Mouse (Mus musculus): ENCODE measurements around the gene Egfl8. TPM values are rescaled to one million over a fixed set of nuclear protein-coding genes. Genes with fewer than 3 reads are reported as not detected.

Egfl8 gene
- polyA plus RNA-seq, 1 experiment, result 7.2 TPM

- 42% methylated on average over 32 of the region's 32 CpGs for WGBS
- TF ChIP-seq CTCF (IDR thresholded peaks at IDR 0.05; ENCODE audit: control insufficient read depth, insufficient read depth, low read length), result no peak
- TF ChIP-seq POLR2A (IDR thresholded peaks at IDR 0.05; ENCODE audit: borderline replicate concordance, control insufficient read depth, low read depth, low read length), result no peak
- H3K27ac ChIP-seq (ENCODE audit: control insufficient read depth, insufficient read depth, low read depth, low read length, poor library complexity), result no peak overlapping the region; the same call in 1 of the 2 replicates
Observed at GRCm38 (mm10) chr17:34585877-34586771, 29.6 kb downstream of the Egfl8 start.

DNA sequence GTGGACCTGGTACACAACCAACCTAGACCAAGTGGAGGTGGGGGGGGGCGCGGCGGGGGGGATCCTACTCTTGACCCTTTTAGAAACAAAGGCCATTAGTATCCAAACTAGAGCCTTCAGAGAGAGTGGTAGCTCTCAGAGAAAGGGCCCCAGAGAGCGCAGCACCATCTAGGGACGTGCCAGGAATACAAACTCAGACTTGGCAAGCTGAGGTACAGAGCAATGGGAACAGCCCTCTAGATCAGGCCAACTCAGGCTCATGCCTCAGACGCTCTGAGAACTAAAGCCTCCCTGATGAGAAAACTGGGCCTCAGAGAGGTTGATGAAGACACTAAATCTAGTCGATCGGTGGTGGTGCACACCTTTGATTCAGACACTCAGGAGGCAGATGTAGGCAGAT lies 30.6 kb downstream of the Egfl8 start:
- Histone ChIP-seq H3K4me3 (replicated peaks; ENCODE audit: control insufficient read depth, low read depth, low read length) (no peak overlapping the region), H3K4me1 (ENCODE audit: control insufficient read depth, insufficient read depth, low read length) (no peaks in the 10 kb centered on the region; the same call in 1 of the 2 replicates), H3K27ac (ENCODE audit: control insufficient read depth, insufficient read depth, low read depth, low read length, poor library complexity) (no peak overlapping the region)
- WGBS, result 86% methylated on average over 8 of the region's 8 CpGs
- TF ChIP-seq POLR2A (IDR thresholded peaks at IDR 0.05; ENCODE audit: borderline replicate concordance, control insufficient read depth, low read depth, low read length) (no peak), CTCF (IDR thresholded peaks at IDR 0.05; ENCODE audit: control insufficient read depth, insufficient read depth, low read length) (no peak)

More at GRCm38 (mm10) chr17:34585877-34586771, 29.6 kb downstream of the Egfl8 start:
- H3K4me3 ChIP-seq (replicated peaks; ENCODE audit: control insufficient read depth, low read depth, low read length), result no peak overlapping the region
- H3K4me1 ChIP-seq (ENCODE audit: control insufficient read depth, insufficient read depth, low read length), result no peaks in the 10 kb centered on the region; the same call in 1 of the 2 replicates

DNA sequence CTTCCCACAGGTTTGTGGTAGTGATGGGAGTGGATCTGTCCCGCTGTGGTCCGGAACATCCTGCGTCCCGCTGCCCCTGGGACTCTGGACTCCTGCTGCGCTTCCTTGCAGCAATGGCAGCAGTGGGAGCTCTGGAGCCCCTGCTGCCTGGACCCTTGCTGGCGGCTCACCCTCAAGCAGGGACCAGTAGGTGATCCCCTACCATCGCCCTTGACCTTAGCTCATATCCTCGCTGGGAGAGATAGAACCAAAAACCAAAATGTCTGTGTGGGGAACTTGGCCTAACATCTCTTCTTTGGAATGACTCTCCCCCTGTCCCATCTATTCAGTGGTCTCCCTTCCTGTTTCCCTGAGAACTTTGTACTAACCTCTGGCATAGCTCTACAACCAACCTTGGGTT lies 32.0 kb downstream of the Egfl8 start:
- H3K27ac ChIP-seq (ENCODE audit: control insufficient read depth, insufficient read depth, low read depth, low read length, poor library complexity), result no peak overlapping the region
- no peak overlapping the region for H3K4me3 ChIP-seq (replicated peaks; ENCODE audit: control insufficient read depth, low read depth, low read length)
- no peak for TF ChIP-seq POLR2A (IDR thresholded peaks at IDR 0.05; ENCODE audit: borderline replicate concordance, control insufficient read depth, low read depth, low read length)
- no peak for TF ChIP-seq CTCF (IDR thresholded peaks at IDR 0.05; ENCODE audit: control insufficient read depth, insufficient read depth, low read length)
- WGBS, result 82% methylated on average over 8 of the region's 8 CpGs
- H3K4me1 ChIP-seq (ENCODE audit: control insufficient read depth, insufficient read depth, low read length), result no peaks in the 10 kb centered on the region; the same call in 1 of the 2 replicates

DNA sequence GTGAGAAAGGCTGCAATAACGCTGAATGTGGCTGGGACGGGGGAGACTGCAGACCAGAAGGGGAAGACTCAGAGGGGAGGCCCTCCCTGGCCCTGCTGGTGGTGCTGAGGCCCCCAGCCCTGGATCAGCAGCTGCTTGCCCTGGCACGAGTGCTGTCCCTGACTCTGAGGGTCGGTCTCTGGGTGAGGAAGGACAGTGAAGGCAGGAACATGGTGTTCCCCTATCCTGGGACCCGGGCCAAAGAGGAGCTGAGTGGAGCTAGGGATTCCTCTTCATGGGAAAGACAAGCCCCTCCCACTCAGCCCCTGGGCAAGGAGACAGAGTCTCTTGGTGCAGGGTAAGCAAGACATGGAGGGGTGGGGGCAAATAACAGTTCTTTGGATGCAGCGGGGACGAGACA lies 32.4 kb downstream of the Egfl8 start:
- no peak overlapping the region for H3K27ac ChIP-seq (ENCODE audit: control insufficient read depth, insufficient read depth, low read depth, low read length, poor library complexity)
- H3K4me3 ChIP-seq (replicated peaks; ENCODE audit: control insufficient read depth, low read depth, low read length), result no peak overlapping the region
- TF ChIP-seq POLR2A (IDR thresholded peaks at IDR 0.05; ENCODE audit: borderline replicate concordance, control insufficient read depth, low read depth, low read length), result no peak
- TF ChIP-seq CTCF (IDR thresholded peaks at IDR 0.05; ENCODE audit: control insufficient read depth, insufficient read depth, low read length), result no peak
- no peaks in the 10 kb centered on the region; the same call in 1 of the 2 replicates for H3K4me1 ChIP-seq (ENCODE audit: control insufficient read depth, insufficient read depth, low read length)
- WGBS, result 76% methylated on average over 7 of the region's 7 CpGs

DNA sequence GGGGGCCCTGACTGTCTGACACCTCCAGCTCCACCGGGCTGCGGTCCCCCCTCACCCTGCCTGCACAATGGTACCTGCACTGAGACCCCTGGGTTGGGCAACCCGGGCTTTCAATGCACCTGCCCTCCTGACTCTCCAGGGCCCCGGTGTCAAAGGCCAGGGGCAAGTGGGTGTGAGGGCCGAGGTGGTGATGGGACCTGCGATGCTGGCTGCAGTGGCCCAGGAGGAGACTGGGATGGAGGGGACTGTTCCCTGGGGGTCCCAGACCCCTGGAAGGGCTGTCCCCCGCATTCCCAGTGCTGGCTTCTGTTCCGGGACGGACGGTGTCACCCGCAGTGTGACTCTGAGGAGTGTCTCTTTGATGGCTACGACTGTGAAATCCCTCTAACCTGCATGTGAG lies 33.2 kb downstream of the Egfl8 start:
- H3K27ac ChIP-seq (ENCODE audit: control insufficient read depth, insufficient read depth, low read depth, low read length, poor library complexity), result no peak overlapping the region
- TF ChIP-seq CTCF (IDR thresholded peaks at IDR 0.05; ENCODE audit: control insufficient read depth, insufficient read depth, low read length), result no peak
- no peak for TF ChIP-seq POLR2A (IDR thresholded peaks at IDR 0.05; ENCODE audit: borderline replicate concordance, control insufficient read depth, low read depth, low read length)
- peaks cover 2% of the 10 kb centered on the region; the same call in 1 of the 2 replicates for H3K4me1 ChIP-seq (ENCODE audit: control insufficient read depth, insufficient read depth, low read length)
- 78% methylated on average over 12 of the region's 12 CpGs for WGBS
- H3K4me3 ChIP-seq (replicated peaks; ENCODE audit: control insufficient read depth, low read depth, low read length), result no peak overlapping the region

- WGBS, result 77% methylated on average over 3 of the region's 3 CpGs
- Histone ChIP-seq H3K4me1 (ENCODE audit: control insufficient read depth, insufficient read depth, low read length) (peaks cover 2% of the 10 kb centered on the region; the same call in 1 of the 2 replicates), H3K4me3 (replicated peaks; ENCODE audit: control insufficient read depth, low read depth, low read length) (no peak overlapping the region), H3K27ac (ENCODE audit: control insufficient read depth, insufficient read depth, low read depth, low read length, poor library complexity) (no peak overlapping the region)
- TF ChIP-seq CTCF (IDR thresholded peaks at IDR 0.05; ENCODE audit: control insufficient read depth, insufficient read depth, low read length), result no peak
- no peak for TF ChIP-seq POLR2A (IDR thresholded peaks at IDR 0.05; ENCODE audit: borderline replicate concordance, control insufficient read depth, low read depth, low read length)
Observed at GRCm38 (mm10) chr17:34578070-34578469, 37.7 kb downstream of the Egfl8 start.

- Histone ChIP-seq H3K4me1 (ENCODE audit: control insufficient read depth, insufficient read depth, low read length) (peaks cover 2% of the 10 kb centered on the region; the same call in 1 of the 2 replicates), H3K27ac (ENCODE audit: control insufficient read depth, insufficient read depth, low read depth, low read length, poor library complexity) (no peak overlapping the region), H3K4me3 (replicated peaks; ENCODE audit: control insufficient read depth, low read depth, low read length) (no peak overlapping the region)
- TF ChIP-seq POLR2A (IDR thresholded peaks at IDR 0.05; ENCODE audit: borderline replicate concordance, control insufficient read depth, low read depth, low read length) (no peak), CTCF (IDR thresholded peaks at IDR 0.05; ENCODE audit: control insufficient read depth, insufficient read depth, low read length) (no peak)
- WGBS, result 56% methylated on average over 5 of the region's 5 CpGs
Observed at GRCm38 (mm10) chr17:34576577-34576976, 39.2 kb downstream of the Egfl8 start.

GRCm38 (mm10) chr17:34572361-34572760 lies 43.4 kb downstream of the Egfl8 start:
- Histone ChIP-seq H3K27ac (ENCODE audit: control insufficient read depth, insufficient read depth, low read depth, low read length, poor library complexity) (no peak overlapping the region), H3K4me3 (replicated peaks; ENCODE audit: control insufficient read depth, low read depth, low read length) (no peak overlapping the region), H3K4me1 (ENCODE audit: control insufficient read depth, insufficient read depth, low read length) (no peaks in the 10 kb centered on the region)
- TF ChIP-seq POLR2A (IDR thresholded peaks at IDR 0.05; ENCODE audit: borderline replicate concordance, control insufficient read depth, low read depth, low read length) (no peak), CTCF (IDR thresholded peaks at IDR 0.05; ENCODE audit: control insufficient read depth, insufficient read depth, low read length) (no peak)
- WGBS, result 65% methylated on average over 15 of the region's 15 CpGs

Data from bone marrow, adult 2 months (tissue).